Mouse (Mus musculus) ES-Bruce4 (cell line): ENCODE measurements around the gene Rhbg.

ENCODE experiments used
- CTCF ChIP-seq: IDR thresholded peaks from one replicate; pipeline ENCODE4 v1.8.1; 2011; ENCODE audit warnings: low read depth, low read length
- POLR2A ChIP-seq: IDR thresholded peaks from one replicate; pipeline ENCODE4 v1.8.1; 2011; ENCODE audit warnings: low read length; ENCODE audit not compliant: insufficient read depth

DNA sequence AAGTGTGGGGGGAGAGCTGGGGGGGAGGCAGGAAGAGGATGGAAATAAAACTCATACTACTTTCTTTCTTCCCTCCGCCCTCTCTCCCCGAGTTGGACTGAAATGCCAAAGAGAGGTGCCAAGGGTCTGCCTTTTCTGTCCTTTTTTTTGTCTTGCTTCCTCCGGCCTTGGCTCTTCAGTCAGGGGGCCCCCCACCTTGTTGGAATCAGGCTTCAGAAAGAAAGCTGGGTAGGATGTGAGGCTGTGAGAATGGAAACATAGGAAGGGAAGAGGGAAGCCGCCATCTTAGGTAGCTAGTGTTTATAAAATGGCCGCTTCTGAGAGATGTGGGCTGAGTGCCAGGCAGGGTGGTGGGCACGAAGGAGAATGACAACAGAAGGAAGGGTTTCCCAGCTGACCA is 32.1 kb downstream of the Rhbg start:
- TF ChIP-seq CTCF, result no peak
- TF ChIP-seq POLR2A, result no peak
